In the genomic region with DNA sequence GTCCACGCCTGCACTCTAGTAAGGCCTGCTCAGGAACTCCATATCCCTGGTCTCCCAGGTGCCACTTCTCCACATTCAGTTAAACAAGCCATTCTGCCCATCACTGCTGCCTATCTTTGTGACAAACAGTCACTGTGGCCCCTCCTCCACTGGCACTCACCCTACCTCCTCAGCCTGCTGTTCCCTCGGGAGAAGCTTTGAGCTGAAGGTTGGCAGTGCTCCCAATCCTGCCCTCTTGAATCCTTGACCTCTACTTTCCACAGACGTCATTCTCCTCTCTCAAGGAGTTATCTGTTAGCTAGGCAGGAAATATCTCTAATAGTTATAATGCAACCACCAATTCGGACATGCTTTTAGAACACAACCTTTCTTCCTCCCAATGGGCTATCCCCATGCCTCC, we compare ENCODE assay signal across 16 mouse cellular contexts.
A peak's percentile ranks its signal among the peaks of the same experiment; 100 is the strongest.
DNase-seq lines count a peak whose midpoint lies in the region; ATAC-seq lines count a peak whose summit lies in the region.
"Had no signal": no experiment of that assay in that cellular context is flagged by ENCODE, and none has a peak within 500 bp of the region (broad histone marks: within the 10 kb centered on the region; RNA-seq: fewer than 3 reads in every experiment).

No protein-coding gene starts in this region.

- 73% methylated on average over 4 of the region's 4 CpGs for WGBS in kidney, embryonic 15.5 days
- WGBS in embryonic facial prominence, embryonic 10.5 days, result 80% methylated on average over 4 of the region's 4 CpGs

- no peaks in the 10 kb centered on the region for H3K36me3 ChIP-seq in kidney, embryonic 15.5 days
- H3K36me3 ChIP-seq in embryonic facial prominence, embryonic 10.5 days (replicated peaks), result no peaks in the 10 kb centered on the region
- H3K36me3 ChIP-seq: hindbrain, embryonic 13.5 days; limb, embryonic 15.5 days had no signal

- peak; percentile 77 for DNase-seq in kidney, adult 11 months
- DNase-seq in NIH3T3 (ENCODE audit: low read depth), result peak; percentile 73
- peak; percentile 90 for DNase-seq in adrenal gland, postnatal 14 days
- peak; percentile 26 to 48 for DNase-seq in kidney, postnatal 4 days
- no peak for DNase-seq in thymus, postnatal 4 days
- DNase-seq in embryonic facial prominence, embryonic 10.5 days (ENCODE audit: low spot score), result no peak
- DNase-seq in retina, embryonic 14.5 days (ENCODE audit: low spot score), result no peak
- DNase-seq: cerebellum, adult 2 months; gastrocnemius, postnatal 36 days had no signal

- H3K27ac ChIP-seq in kidney, embryonic 15.5 days, result no peak overlapping the region
- no peak overlapping the region for H3K27ac ChIP-seq in embryonic facial prominence, embryonic 10.5 days (replicated peaks)
- H3K27ac ChIP-seq: hindbrain, embryonic 13.5 days; kidney, postnatal 0 days; left cerebral cortex, adult 2 months; limb, embryonic 15.5 days; stomach, postnatal 0 days had no signal

- H3K9ac ChIP-seq in kidney, embryonic 15.5 days, result no peak overlapping the region
- H3K9ac ChIP-seq: hindbrain, embryonic 13.5 days; limb, embryonic 15.5 days had no signal

- no peak for ATAC-seq in kidney, embryonic 15.5 days (replicated peaks; ENCODE audit: low FRiP score)
- ATAC-seq: Patski had no signal

- no peaks in the 10 kb centered on the region for H3K9me3 ChIP-seq in kidney, embryonic 15.5 days (replicated peaks)
- H3K9me3 ChIP-seq in embryonic facial prominence, embryonic 10.5 days, result no peaks in the 10 kb centered on the region
- H3K9me3 ChIP-seq: hindbrain, embryonic 13.5 days; limb, embryonic 15.5 days had no signal

- H3K4me2 ChIP-seq in kidney, embryonic 15.5 days, result no peak overlapping the region
- H3K4me2 ChIP-seq: hindbrain, embryonic 13.5 days; limb, embryonic 15.5 days had no signal

- peaks cover 22% of the 10 kb centered on the region for H3K4me1 ChIP-seq in kidney, embryonic 15.5 days
- H3K4me1 ChIP-seq in embryonic facial prominence, embryonic 10.5 days, result peaks cover 23% of the 10 kb centered on the region

- H3K4me3 ChIP-seq in kidney, embryonic 15.5 days (replicated peaks), result no peak overlapping the region
- H3K4me3 ChIP-seq in embryonic facial prominence, embryonic 10.5 days, result no peak overlapping the region
- H3K4me3 ChIP-seq: hindbrain, embryonic 13.5 days; left cerebral cortex, adult 2 months; limb, embryonic 15.5 days had no signal

- H3K27me3 ChIP-seq in kidney, embryonic 15.5 days, result no peaks in the 10 kb centered on the region
- no peaks in the 10 kb centered on the region for H3K27me3 ChIP-seq in embryonic facial prominence, embryonic 10.5 days (replicated peaks; ENCODE audit: low read depth, poor library complexity, severe bottlenecking)
- H3K27me3 ChIP-seq: hindbrain, embryonic 13.5 days; limb, embryonic 15.5 days; Patski had no signal

Comparison
In these comparisons a context has a peak if more than half of its experiments do, and no peak if none do; other contexts are left out.
1. DNase-seq: peak in kidney, adult 11 months (single experiment), NIH3T3 (single experiment), adrenal gland, postnatal 14 days (single experiment) and kidney, postnatal 4 days (2 of 2); none in thymus, postnatal 4 days (single experiment), embryonic facial prominence, embryonic 10.5 days (single experiment) and retina, embryonic 14.5 days (single experiment).